Mouse (Mus musculus) lung, postnatal 0 days (tissue): ENCODE results near the gene Actr3.

Experiments
- CTCF ChIP-seq: IDR thresholded peaks from 2 replicates; pipeline ENCODE4 v1.5.1; 2016; ENCODE audit warnings: antibody characterized with exemption, mild to moderate bottlenecking
- EP300 ChIP-seq: IDR thresholded peaks from 2 replicates; pipeline ENCODE4 v1.6.1; 2016; ENCODE audit warnings: antibody characterized with exemption, mild to moderate bottlenecking, control low read depth

GRCm38 (mm10) chr1:125439556-125439955 is 4.0 kb upstream of the Actr3 start:
- TF ChIP-seq CTCF (no peak), EP300 (no peak)
